Mouse (Mus musculus): ENCODE data around the gene Hmgxb4.
"Not testable (repeated sequence)": the region's sequence is repeated elsewhere in the genome, so short reads cannot be mapped to it uniquely, and the experiment has no call there.

Hmgxb4 gene

DNA sequence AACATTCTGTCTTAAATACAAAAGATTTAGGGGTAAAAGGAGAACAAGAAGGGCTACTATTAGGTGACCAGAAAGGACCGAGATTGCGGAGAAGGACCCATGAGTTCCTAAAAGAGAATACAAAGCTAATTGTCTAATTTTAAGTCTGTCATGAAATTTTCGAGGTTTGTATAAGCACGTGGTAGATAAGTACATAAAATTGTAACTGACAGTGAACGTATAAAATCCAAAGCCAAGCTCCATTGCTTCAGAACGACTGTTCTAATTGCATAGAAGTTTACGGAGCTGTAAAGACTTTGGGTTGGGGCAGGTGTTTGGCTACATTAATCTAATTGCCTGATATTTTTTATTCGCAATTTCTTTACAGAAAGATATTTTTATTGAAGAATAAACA, at the start of gene Hmgxb4:
Gene Hmgxb4, plus strand, starts transcription at position 276 of the 394 bp plus-strand sequence.
- DNase-seq (ENCODE audit: low spot score): no peak

GRCm38 (mm10) chr8:74949445-74949844, 43.7 kb upstream of the Hmgxb4 start:
- DNase-seq (ENCODE audit: low spot score): no peak

GRCm38 (mm10) chr8:74963983-74964382, 29.2 kb upstream of the Hmgxb4 start:
- DNase-seq (ENCODE audit: low spot score): no peak

DNA sequence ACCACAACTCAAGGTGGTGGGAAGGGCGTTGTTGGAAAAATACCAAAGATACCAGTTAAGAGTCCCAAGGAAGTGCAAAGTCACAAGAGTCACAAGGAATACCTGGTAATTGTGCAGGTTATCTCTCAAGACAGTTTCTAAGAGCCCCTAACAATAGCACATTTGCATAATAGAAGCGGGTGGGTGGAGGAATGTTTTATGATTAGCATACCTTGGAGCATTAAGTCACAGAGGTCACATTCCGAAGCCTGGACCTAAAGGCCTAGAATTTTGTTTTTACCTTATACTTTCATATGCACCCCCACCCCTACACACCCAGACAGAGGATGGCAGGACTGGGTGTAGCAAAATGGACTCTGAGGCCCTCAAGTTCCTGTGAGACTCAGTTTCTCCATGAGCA, 22.9 kb upstream of the Hmgxb4 start:
- not testable (repeated sequence) for DNase-seq (ENCODE audit: low spot score)

DNA sequence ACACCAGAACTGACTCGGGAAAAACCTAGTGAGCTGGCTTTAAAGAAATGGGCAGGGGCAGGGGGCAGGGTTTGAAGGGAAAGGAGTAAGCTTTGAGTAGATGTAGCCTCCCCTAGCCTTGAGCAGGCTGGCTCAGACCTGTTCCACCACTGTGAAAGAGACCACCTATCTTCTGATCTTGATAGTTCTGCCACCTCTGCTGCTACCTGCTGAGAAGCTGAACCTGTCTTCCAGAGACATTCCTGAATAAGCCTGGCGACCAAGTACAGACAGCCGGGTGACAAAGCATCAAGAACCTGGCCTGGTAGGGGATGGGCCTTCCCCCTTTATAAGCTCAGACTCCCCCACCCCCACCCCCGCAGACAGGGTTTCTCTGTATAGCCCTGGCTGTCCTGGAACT, 21.5 kb upstream of the Hmgxb4 start:
- no peak for DNase-seq (ENCODE audit: low spot score)

GRCm38 (mm10) chr8:74972322-74972883, 20.8 kb upstream of the Hmgxb4 start:
- no peak for DNase-seq (ENCODE audit: low spot score)

DNA sequence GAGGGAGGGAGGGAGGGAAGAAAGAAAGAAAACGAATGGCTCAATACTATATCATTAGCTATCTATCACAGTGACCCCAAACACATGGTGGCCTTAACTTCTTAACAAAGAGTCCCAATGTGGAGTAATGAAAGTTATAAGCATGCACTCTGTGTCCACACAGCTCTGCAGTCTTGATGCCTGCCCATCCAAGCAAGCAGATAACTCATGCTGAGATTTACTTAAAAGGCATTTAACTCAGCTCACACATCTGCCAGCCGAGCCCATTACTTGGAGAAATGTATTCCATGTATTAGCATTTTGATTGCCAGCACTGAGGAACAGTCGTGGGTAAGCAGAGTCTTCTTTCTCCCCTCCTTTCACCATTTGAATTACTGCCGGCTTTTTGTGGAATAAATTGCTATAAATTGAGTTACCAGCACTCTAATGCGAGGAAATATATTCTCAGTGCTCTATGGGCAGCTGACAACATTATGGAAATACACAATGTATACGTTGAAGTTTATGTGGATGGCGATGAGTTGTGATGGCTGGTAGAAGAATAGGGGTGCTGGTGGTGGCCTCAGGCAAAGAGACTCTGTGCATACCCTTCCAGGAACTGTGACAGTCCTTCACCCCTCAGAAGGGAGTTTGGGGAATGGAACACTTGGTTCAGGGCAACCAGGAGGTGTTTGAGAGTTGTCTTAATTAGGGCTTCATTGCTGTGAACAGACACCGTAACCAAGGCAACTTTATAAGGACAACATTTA, 19.9 kb upstream of the Hmgxb4 start:
- no peak for DNase-seq (ENCODE audit: low spot score)

- no peak for DNase-seq (ENCODE audit: low spot score)
These were observed 19.3 kb upstream of the Hmgxb4 start for GRCm38 (mm10) chr8:74973904-74974303.

GRCm38 (mm10) chr8:74977427-74977826, 15.7 kb upstream of the Hmgxb4 start:
- DNase-seq (ENCODE audit: low spot score): no peak

- DNase-seq (ENCODE audit: low spot score): no peak
These were observed 13.0 kb upstream of the Hmgxb4 start for GRCm38 (mm10) chr8:74980060-74980710.

DNA sequence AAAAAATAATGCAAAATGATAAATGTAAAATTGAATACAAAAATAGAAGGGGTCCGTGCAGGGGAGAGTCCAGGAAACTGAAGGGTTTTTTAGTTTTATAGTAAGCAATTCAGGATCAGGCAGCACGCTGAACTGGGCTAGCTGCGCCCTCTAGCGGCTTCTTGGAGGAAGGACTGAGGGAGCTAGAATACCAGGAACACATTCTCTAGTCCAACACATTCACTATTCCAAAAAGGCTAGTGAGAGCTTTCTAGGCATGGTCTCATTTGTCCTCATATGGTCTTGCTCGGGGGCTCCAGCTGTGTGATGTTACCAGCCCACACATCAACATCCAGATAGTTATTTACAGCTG, 12.5 kb upstream of the Hmgxb4 start:
- no peak for DNase-seq (ENCODE audit: low spot score)

DNA sequence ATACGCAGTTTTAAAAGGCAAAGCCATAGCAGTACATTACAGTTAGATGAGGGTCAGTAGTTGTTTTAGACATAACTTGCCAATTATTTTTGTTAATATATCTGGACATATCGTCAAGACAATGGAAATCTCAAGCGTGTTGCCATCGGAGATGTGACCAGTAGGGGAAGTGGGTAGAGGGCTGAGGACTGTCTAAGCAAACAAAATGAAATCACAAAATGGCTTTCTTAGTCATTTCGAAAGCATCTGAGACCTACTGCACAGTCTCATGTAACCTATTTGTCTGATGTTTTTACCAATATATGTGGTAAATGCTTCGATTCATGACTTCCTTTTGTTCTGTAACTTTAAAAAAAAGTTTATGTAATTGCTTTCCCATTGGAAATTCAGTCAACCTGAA, 11.3 kb upstream of the Hmgxb4 start:
- no peak for DNase-seq (ENCODE audit: low spot score)

- DNase-seq (ENCODE audit: low spot score): no peak
These were observed 5.7 kb upstream of the Hmgxb4 start for GRCm38 (mm10) chr8:74987436-74987835.

DNA sequence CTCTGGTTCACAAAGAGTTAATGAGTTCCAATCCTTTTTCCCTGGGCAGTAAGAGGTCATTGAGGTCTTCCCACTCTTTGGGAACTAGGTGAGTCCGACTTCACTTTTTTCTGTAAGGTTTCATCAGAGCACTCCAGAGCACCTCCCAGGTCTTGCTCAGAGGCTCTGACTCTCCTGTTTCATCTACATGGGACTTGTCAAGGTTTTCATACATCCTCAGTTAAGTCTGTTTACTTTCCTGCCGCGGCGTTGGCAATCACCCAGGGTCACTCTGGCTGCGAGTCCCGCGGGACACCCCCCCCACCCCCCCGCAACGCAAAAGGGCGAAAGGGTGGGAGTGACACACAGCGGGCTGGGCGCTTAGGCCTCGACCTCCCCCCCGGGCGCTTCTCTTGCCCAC, 3.1 kb upstream of the Hmgxb4 start:
- peak; percentile 27 for DNase-seq (ENCODE audit: low spot score)

GRCm38 (mm10) chr8:74993475-74994451, 607 bp downstream of the Hmgxb4 start:
- DNase-seq (ENCODE audit: low spot score): peak; percentile 71

DNA sequence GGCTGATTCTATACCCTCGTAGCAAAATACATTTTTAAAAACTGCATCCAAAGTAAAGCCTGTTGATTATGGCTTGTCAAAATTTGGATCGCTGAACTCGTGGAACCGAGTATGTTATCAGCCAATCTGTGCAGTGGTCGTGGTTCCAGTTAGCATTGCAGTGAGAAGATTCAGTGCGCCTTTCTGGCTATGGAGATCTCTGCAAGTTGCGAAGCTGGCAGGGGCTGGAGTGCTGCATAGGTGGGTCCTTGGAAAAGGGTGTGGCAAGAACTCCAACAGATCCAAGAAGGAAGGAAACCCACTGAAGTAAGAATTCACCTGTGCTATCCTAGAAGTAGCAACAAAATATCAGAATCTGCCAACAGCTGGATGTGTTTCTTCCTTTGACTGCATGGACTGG, 1.4 kb downstream of the Hmgxb4 start:
- DNase-seq (ENCODE audit: low spot score): no peak

- no peak for DNase-seq (ENCODE audit: low spot score)
These were observed 7.3 kb downstream of the Hmgxb4 start for GRCm38 (mm10) chr8:75000431-75000830.

GRCm38 (mm10) chr8:75008826-75009225, 15.7 kb downstream of the Hmgxb4 start:
- DNase-seq (ENCODE audit: low spot score): no peak

DNA sequence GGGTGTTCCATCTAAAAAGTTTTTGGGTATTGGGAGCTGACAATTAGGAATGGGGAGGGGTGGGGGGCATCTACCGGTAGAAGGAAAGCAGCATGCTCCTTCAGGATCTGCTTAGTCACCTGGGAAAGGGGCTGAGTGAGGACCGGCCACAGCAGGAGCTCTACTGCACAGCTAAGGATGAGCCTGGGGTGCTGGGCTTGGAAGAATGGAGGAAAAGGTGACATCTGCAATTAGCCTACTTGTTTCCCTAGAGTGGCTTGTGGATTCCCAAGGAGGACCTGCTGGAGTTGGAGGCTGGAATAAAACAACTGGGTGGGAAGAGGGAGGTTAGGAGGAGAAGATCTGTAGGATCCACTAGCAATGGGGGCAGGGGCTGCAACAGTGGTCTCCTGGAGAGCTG, 20.4 kb downstream of the Hmgxb4 start:
- DNase-seq (ENCODE audit: low spot score): no peak

GRCm38 (mm10) chr8:75013964-75014363, 20.8 kb downstream of the Hmgxb4 start:
- no peak for DNase-seq (ENCODE audit: low spot score)

DNA sequence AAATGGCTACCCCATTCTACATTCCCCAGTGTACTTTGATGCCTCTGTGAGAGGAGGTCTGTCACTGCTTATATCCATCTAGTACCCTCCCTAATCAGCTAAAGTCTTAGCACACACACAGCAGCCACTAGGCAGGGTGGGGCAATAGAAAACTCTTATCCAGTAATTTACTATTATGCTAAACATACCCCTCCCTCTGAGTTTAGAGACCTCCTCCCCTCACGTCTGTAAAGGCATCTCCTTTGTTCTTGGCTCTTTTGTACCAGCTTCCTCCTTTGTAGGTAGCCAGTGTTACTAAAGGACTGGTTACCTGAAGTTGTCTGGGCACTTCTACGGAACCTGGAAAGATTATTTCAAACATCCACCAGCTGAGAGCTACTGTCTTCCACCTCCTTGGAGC, 22.8 kb downstream of the Hmgxb4 start:
- no peak for DNase-seq (ENCODE audit: low spot score)

GRCm38 (mm10) chr8:75016422-75016821, 23.3 kb downstream of the Hmgxb4 start:
- DNase-seq (ENCODE audit: low spot score): no peak

All from ovary, adult 18-20 months (tissue).